ENCODE assay signal across 9 mouse cellular contexts in the genomic region with DNA sequence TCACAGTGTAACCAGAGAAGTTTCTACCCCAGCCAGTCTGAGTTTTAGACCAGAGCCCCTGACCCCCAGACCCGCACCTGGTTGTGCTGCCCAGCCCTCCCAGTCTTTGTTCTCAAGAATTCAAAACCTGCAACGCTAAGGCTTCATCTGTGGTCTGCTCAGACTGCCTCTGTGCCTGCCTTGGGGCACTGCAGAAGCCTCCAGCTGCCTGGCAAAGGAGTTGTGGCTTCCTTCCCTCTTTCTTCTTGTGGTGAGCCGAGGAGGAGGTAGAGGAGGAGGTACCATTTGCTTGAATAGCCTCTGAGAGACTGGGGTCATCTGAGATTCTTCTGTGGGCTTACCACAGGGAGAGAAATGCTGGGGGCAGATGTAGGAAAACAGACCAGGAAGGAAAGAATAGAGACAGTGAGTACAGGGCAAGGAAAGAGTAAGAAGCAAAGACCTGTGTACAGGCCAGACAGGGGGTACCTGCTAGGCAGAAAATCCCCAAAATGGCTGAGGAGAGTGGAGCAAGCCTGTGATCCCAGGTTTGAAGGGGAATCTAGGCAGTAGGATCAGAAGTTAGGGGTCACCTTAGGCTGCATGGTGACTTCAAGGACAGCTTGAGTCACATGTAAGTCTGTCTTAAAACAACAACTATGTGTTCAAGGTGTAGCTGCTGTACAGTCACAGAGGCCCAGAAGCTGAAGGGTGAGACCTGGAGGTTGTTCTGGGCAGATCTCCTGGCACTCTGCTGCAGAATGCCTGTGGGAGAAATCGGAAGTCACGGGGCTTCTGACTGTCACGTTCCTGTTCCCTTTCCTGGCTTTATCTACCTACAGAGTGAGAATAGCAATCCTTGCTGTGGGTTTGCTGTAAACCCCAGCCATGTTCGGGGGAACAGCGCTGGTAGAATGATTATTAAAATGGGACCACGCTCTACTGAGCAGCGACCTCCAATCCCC.
DNase-seq lines count a peak whose midpoint lies in the region; ATAC-seq lines count a peak whose summit lies in the region.
"Had no signal": no experiment of that assay in that cellular context is flagged by ENCODE, and none has a peak within 500 bp of the region (broad histone marks: within the 10 kb centered on the region; RNA-seq: fewer than 3 reads in every experiment).

No protein-coding gene starts in this region.

- H3K36me3 ChIP-seq in heart, embryonic 16.5 days (ENCODE audit: control insufficient read depth, insufficient read depth), result peaks cover 3% of the 10 kb centered on the region; the same call in 1 of the 2 replicates
- H3K36me3 ChIP-seq in limb, embryonic 15.5 days, result no peaks in the 10 kb centered on the region

- no peaks in the 10 kb centered on the region for H3K27me3 ChIP-seq in heart, embryonic 16.5 days (ENCODE audit: control insufficient read depth, insufficient read depth, low read length)
- H3K27me3 ChIP-seq in limb, embryonic 15.5 days, result no peaks in the 10 kb centered on the region
- H3K27me3 ChIP-seq: Patski had no signal

- H3K27ac ChIP-seq in brown adipose tissue, adult 24 weeks (replicated peaks; ENCODE audit: low read depth, low read length), result peak overlapping the region; percentile 87
- H3K27ac ChIP-seq in heart, embryonic 16.5 days (ENCODE audit: low read length), result peak overlapping the region; percentile 75
- H3K27ac ChIP-seq in limb, embryonic 15.5 days, result peak overlapping the region; percentile 38; the same call in 1 of the 2 replicates

- intact Hi-C loops in left cerebral cortex, postnatal 14 days (cut with DNase I), result loop anchor here (5.0 to 10.0 kb wide), 3 partner anchors 99 to 227 kb away; no protein-coding TSS in a partner anchor
- intact Hi-C loops in gastrocnemius, postnatal 36 days (cut with DNase I), result loop anchor here (10.0 kb wide), 1 partner anchor 97 kb away; no protein-coding TSS in a partner anchor

- H3K4me3 ChIP-seq in brown adipose tissue, adult 24 weeks (ENCODE audit: insufficient read depth, low read depth, low read length), result no peak overlapping the region
- no peak overlapping the region for H3K4me3 ChIP-seq in heart, embryonic 16.5 days (ENCODE audit: low read length)
- no peak overlapping the region for H3K4me3 ChIP-seq in limb, embryonic 15.5 days

- DNase-seq in adrenal gland, postnatal 10 days, result peak; percentile 55
- DNase-seq in adrenal gland, postnatal 4 days (ENCODE audit: low spot score in 2 of 2), result no peak
- no peak for DNase-seq in left cerebral cortex, postnatal 14 days (ENCODE audit: low spot score in 2 of 2)
- no peak for DNase-seq in urinary bladder, postnatal 36 days (ENCODE audit: low spot score in 2 of 2)
- no peak for DNase-seq in gastrocnemius, postnatal 36 days

- peak overlapping the region; percentile 24; the same call in 1 of the 2 replicates for H3K4me2 ChIP-seq in heart, embryonic 16.5 days (ENCODE audit: low read depth, low read length)
- H3K4me2 ChIP-seq in limb, embryonic 15.5 days, result no peak overlapping the region

- ATAC-seq in heart, embryonic 16.5 days (replicated peaks; ENCODE audit: extremely low read depth, insufficient read depth, low FRiP score), result peak; percentile 29; the same call in 1 of the 2 replicates
- no peak for ATAC-seq in limb, embryonic 15.5 days (ENCODE audit: insufficient number of reproducible peaks, low FRiP score, low TSS enrichment, low read depth)
- ATAC-seq: Patski had no signal

- 44% methylated on average over 10 of the region's 10 CpGs for WGBS in heart, embryonic 16.5 days
- 47% methylated on average over 10 of the region's 10 CpGs for WGBS in limb, embryonic 15.5 days

- H3K4me1 ChIP-seq in brown adipose tissue, adult 24 weeks (ENCODE audit: control insufficient read depth, insufficient read depth, insufficient read length, low read length), result peaks cover 36% of the 10 kb centered on the region
- peaks cover 28% of the 10 kb centered on the region for H3K4me1 ChIP-seq in heart, embryonic 16.5 days (ENCODE audit: control insufficient read depth, insufficient read depth, low read length)
- H3K4me1 ChIP-seq in limb, embryonic 15.5 days, result peaks cover 56% of the 10 kb centered on the region

- peak overlapping the region; percentile 42 for H3K9ac ChIP-seq in heart, embryonic 16.5 days (ENCODE audit: low read length)
- H3K9ac ChIP-seq in limb, embryonic 15.5 days, result no peak overlapping the region

- H3K9me3 ChIP-seq in heart, embryonic 16.5 days (replicated peaks; ENCODE audit: control insufficient read depth, low read length), result no peaks in the 10 kb centered on the region
- no peaks in the 10 kb centered on the region for H3K9me3 ChIP-seq in limb, embryonic 15.5 days
